Mouse (Mus musculus) regulatory T cell (primary cell): ENCODE measurements around the gene Cetn3.

ENCODE experiments used
- in situ Hi-C: fragments of 300-600 bp; cut with MboI, MseI; formaldehyde crosslinking; loops from one replicate; pipeline ENCODE4 v1.15.1; 2025; ENCODE audit warnings: high pct_unique_total_duplicates

Gene Cetn3

DNA sequence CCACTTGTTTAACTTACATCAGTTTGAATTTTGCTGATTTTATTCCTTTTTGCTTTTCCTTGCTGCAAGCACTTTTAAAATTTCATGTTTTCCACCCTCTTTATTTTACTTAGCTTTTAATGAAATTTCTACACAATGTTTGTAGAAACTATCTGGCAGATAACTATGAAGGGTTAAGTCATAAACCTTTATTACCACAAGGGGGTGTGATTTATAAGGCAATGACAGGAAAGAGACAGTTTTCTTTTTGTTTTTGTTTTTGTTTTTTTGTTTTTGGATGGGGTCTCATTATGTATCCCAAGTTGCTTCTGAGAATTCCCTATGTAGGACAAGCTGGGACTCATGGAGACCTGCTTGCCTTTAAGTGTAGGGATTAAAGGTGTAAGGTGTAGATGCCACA lies 39.9 kb downstream of the Cetn3 start:
- in situ Hi-C loops = no loop called here

DNA sequence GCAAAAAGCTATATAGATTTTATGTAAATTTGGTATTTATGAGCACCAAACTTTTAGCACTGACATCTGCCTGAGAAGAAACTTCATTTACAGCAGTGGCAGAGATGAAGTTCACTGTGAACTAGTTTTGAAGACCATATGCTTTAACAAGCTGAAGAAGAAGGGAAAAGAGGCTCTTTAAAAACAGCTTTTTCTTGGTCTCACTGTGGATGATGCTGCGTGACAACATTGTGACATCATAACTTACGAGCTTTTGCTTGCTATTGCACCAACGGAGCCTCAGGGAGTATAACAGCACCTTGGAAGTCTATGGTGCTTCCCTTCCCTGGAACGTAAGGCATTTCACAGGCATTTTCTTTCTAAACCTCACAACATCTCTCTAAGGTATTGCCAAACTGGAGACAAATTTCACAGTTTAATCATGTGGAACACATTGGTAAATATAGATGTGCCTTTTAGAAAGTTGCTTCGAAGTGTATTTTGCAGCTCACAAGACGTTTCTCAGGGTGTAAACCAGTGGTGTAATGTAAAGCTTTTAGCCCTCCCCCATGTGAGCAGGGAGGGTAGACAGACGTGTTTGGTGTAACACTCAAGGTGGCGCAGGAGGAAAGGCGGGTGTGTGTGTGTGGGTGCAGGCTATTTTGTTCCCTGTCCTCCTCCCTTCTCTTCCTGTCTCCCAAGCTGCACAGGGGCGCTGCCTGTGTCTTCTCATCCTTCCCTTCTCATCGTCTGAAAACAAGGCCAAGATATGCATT lies 41.9 kb downstream of the Cetn3 start:
- in situ Hi-C loops = no loop called here

DNA sequence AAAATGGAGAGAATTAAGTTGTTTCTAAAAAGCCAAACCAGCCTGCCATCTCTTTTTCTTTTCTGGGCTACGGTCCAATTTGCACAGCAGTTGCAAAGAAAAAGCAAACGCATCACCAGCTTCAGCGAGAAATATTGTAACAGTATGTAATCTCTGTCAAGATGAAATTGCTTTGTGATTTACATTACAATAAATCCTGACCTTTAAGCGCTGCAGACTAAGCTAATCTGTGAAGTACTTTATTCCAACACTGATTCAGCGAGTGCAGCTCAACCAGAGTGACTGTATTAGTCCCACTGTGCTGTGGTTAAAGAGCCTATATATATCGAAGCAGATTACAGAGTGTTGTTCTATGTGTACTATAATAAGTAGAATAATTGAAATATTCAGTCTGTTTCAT lies 45.6 kb downstream of the Cetn3 start:
- in situ Hi-C loops = no loop called here

DNA sequence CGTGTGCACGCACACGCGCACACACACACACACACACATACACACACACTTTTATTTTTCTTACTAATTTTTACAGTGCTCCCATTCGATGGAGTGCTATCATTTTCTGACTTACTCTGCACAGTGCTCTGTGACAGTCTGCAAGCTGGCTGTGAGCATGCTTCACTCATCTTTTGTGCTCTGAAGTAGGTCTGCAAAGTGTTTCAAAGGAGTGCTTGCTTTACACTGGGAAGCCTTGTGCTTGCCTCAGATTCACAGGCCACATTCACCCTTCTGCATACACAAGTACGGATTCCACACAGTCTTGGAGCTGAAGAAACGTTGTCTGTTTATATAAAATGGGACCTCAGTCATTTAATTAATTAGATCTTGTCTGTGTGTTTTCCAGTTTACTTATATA lies 49.0 kb downstream of the Cetn3 start:
- in situ Hi-C loops = no loop called here

DNA sequence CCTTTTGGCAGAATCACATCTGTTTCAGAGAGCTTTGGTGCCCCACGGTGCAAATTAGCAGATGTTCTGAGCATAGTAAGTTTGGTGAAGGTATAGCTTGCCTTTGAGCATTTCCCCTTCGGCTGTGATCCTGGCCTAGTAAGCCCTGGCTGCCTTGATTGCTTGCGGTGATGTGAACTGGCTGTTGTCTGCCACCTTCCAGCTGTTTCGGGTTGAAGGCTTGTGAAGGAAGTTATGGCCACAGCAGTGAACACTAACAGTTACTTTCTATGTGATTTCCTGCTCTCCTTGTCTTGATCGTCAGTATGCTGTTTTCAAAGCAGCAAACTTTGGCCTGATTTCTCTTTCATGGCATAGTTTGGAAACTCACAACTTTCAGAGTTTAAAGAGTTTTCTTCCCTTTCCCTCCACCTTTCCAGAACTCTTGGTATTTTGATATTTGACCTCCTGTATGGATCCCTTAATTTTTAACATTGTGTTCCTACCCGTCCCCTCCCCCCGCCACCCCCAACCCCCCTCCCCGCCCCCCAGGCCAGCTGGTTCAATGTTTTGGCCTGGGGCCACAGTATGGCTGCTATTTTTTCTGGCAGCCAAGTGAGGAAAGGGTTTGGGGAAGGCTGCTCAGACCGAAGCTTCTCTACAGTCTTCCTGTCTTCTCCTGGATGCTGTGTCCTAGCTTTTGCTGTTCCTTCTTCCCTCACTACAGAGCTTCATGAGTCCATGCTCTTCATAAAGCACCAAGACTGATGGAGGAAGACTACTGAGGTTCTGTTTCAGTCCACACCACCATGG lies 53.7 kb downstream of the Cetn3 start:
- in situ Hi-C loops = no loop called here

DNA sequence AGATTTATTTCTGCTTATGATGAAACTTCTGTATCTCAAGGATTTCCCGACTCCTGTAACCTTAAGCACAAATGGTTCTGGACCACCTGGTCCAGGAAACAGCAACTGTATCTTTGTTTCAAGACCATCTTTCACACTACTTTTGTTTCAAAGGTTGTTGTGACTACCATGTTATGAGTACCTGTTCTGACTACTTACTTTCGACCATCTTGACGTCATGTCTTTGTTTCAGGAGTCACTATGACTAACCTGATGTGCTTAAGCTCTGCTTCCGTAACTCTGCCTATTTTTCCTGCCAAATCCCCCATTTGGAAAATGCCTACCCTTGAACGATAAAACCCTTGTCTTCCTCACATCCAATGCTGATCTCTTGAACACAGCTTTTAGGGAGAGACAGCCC lies 55.1 kb downstream of the Cetn3 start:
- in situ Hi-C loops = no loop called here

DNA sequence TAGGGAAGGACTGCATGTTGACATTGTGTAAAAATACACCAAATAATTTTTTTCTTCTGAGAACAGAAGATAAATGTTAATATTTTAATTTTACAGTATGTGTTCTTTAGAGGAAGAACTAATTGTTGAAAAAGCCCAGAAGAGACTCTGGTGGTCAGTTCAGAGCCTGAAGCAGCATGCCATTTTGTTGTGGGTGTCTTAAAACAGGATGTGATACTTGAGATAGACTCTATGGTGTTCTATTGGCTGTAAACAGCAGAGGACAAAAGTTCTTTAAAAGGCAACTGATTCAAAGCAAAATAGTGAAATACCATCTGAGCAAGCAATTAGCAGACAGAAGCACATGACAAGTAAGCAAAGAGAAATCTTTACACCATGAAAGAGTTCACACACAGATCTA lies 56.1 kb downstream of the Cetn3 start:
- in situ Hi-C loops = no loop called here

DNA sequence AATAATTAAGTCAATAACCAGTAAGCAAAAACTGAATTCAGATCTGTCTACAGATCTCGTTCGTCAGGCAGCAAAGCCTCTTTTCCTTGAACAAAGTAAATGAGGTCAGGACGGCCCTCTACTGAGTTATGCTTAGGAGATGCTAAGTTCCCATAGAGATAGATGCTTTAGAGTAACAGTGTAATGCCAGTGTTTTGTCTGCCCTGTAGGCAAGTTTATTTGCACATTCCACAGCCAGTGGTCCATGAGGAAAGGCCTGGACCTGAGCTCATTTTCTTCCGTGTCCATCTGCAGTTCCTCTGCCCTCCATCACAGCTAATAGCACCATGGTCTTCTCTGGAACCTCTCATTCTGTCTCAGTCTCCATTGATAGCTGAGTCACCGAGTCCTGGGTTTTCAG lies 57.4 kb downstream of the Cetn3 start:
- in situ Hi-C loops = no loop called here

DNA sequence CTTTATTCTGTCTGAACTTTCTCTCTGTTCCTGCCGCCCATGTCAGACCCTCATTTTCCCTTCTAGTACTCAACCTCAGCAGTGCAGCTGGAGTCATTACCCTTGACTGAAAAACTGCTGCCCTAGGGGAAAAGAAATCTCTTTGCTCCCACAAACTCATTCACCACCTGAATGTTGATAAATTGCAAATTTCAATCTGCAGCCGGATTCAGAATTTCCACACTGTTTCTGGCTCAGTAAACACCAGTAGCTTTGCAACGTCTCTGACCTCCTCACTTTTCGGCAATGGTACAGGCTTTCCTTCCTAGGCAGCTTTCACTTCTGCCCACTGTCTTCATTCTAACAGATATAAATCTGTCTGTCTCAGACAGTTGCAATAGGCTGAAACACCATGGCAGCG lies 57.8 kb downstream of the Cetn3 start:
- in situ Hi-C loops = no loop called here

DNA sequence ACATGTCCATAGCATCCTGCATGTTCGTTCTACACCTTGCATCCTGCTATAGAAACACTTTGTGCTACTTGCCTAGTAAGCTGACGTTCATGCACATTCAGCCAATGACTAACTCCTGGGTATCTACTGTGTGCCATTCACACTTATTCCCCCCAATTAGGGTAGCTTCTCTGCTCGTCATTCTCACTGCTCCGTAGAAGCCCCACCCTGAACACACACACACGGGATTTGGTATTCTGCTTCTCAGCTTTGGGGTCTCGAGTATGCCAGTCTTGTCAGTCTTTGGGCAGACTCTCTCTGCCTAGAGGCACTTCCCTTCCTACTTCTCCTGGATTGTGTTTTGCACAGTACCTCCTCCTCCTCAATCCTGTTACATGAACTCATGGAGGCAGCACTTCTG lies 59.4 kb downstream of the Cetn3 start:
- in situ Hi-C loops = no loop called here
